Mouse (Mus musculus): ENCODE data around the gene Hmgcll1. TPM values are rescaled to one million over a fixed set of nuclear protein-coding genes. Genes with fewer than 3 reads are reported as not detected.

Gene Hmgcll1
- polyA plus RNA-seq, 1 experiment from 2014 or later: 0.20 TPM

DNA sequence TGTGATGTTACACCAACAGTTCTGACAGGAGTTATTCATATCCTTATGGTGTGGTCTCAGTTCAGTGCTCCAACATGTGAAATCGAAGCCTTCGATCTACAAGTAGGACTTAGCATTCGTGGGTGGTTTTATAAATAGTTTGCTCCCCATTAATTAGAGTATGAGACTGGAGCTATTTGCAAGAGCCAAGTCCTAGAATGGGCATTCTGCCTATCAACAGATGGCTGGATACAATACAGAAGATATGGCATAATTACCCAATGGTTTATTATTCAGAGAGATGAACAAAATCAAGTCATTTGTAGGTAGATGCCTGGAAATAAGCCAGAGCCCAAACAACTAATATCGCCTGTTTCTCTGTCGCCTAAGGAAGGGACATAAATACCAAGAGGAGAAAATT, 1.3 kb downstream of the Hmgcll1 start:
- no peak overlapping the region for H3K4me2 ChIP-seq
- ATAC-seq (ENCODE audit: low read depth) (no peak), DNase-seq (no peak)
- peaks cover 20% of the 10 kb centered on the region for H3K4me1 ChIP-seq (replicated peaks)
- H3K27ac ChIP-seq: no peak overlapping the region
- H3K9ac ChIP-seq: no peak overlapping the region
- no peaks in the 10 kb centered on the region for H3K27me3 ChIP-seq
- no peaks in the 10 kb centered on the region for H3K36me3 ChIP-seq
- no peak overlapping the region for H3K4me3 ChIP-seq (replicated peaks)
- no peaks in the 10 kb centered on the region for H3K9me3 ChIP-seq (replicated peaks)
- 87% methylated on average over 5 of the region's 5 CpGs for WGBS (ENCODE audit: insufficient replicate concordance)

- no peak for ATAC-seq (ENCODE audit: low read depth)
- DNase-seq: no peak
Measured at GRCm38 (mm10) chr9:76016506-76016905, 1.9 kb downstream of the Hmgcll1 start.

GRCm38 (mm10) chr9:76023551-76023973, 8.9 kb downstream of the Hmgcll1 start:
- 81% methylated on average over 5 of the region's 5 CpGs for WGBS (ENCODE audit: insufficient replicate concordance)
- no peaks in the 10 kb centered on the region for H3K27me3 ChIP-seq
- no peaks in the 10 kb centered on the region for H3K9me3 ChIP-seq (replicated peaks)
- H3K4me3 ChIP-seq (replicated peaks): no peak overlapping the region
- no peak overlapping the region for H3K9ac ChIP-seq
- no peaks in the 10 kb centered on the region for H3K36me3 ChIP-seq
- ATAC-seq (ENCODE audit: low read depth) (no peak), DNase-seq (no peak)
- no peak overlapping the region for H3K4me2 ChIP-seq
- H3K27ac ChIP-seq: no peak overlapping the region
- H3K4me1 ChIP-seq (replicated peaks): no peaks in the 10 kb centered on the region

More at GRCm38 (mm10) chr9:76016506-76016905, 1.9 kb downstream of the Hmgcll1 start:
- no peak overlapping the region for H3K27ac ChIP-seq
- no peak overlapping the region for H3K4me3 ChIP-seq (replicated peaks)
- WGBS (ENCODE audit: insufficient replicate concordance): 79% methylated on average over 10 of the region's 10 CpGs
- no peak overlapping the region for H3K4me2 ChIP-seq
- H3K9ac ChIP-seq: no peak overlapping the region
- no peaks in the 10 kb centered on the region for H3K27me3 ChIP-seq
- H3K9me3 ChIP-seq (replicated peaks): no peaks in the 10 kb centered on the region
- no peaks in the 10 kb centered on the region for H3K36me3 ChIP-seq
- H3K4me1 ChIP-seq (replicated peaks): peaks cover 20% of the 10 kb centered on the region

DNA sequence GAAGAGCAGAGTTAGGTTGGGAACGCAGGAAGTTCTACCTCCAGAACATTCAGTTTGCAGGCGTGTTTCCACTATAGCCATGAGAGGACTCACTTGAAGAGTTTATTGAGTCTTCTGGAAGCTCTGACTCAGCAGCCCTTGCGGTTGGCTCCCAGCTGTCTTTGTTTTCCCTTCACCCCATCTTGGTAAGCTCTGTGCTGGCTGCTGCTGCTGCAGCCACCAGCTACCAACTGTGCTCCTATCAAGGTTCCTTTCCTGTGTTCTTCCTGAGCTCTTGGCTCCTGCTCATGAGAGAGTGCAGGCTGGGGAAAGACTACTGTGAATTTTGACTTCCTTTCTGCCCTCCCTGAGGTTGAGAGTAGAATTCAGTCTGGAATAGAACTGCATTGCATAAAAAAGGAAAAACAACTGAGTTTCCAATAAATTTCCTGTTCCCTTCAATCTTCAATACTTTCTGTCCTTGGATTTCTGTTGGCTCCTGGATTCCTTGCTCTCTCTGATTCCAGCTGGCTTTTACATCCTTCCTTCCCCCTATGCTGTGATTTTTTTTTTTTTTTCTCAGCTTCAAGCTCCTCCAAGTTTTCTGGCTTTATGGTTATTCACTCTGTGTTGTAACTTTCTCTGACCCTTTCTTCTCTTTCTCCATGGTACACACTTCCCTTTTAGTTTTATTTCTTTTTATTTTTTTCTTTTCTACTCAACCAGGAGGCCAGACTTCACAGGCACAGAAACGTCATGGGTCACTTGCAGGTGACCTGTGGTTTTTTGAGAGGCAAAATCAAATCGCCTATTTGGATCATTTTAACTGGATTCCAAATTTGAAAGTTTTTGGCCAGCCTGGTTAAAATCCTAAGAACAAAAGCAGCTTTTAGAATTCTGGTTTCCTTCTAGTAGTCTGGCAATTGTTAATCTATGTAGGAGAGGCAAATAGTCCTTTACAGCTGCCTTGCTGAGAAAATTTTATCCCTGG, 9.9 kb downstream of the Hmgcll1 start:
- DNase-seq: no peak
- no peak overlapping the region for H3K9ac ChIP-seq
- peak; percentile 65; the same call in 1 of the 2 replicates for ATAC-seq (ENCODE audit: low read depth)

DNA sequence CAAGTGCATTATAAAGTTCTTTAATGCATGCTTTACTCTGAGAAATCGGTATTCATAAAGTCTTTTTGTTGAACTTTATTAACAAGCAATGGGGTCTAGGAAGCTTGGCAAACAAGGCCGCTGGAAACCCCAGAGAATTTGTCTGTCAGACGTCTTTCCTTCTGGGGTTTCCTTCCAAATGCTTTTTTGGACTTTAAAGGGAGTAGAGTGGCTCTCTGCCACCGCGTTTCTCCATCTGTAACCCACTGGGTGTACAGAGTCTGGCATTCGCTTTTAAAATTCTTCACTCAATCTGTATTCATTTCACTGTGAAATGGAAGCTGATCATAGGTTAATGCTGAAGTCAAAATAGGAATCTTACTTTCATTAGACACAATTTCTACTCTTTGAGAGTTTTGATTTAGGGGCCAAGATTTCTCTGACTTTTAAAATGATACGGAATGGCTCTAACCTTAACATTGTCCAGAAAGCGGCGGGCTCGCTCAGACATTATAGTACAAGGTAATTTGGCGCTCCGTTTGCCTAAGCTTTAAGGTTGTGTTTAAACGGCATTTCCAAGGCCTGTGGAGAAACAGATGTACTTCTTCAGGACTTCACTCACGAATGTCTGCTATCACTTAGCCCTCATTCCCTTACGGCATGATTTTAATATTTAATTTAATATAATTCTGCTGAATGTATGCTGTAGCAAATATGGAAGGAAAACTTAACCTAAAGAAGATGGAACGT, 15.0 kb downstream of the Hmgcll1 start:
- no peak overlapping the region for H3K4me3 ChIP-seq (replicated peaks)
- no peaks in the 10 kb centered on the region for H3K36me3 ChIP-seq
- no peaks in the 10 kb centered on the region for H3K4me1 ChIP-seq (replicated peaks)
- no peak for DNase-seq
- ATAC-seq (ENCODE audit: low read depth): no peak
- H3K27me3 ChIP-seq: no peaks in the 10 kb centered on the region
- no peak overlapping the region for H3K27ac ChIP-seq
- 81% methylated on average over 16 of the region's 16 CpGs for WGBS (ENCODE audit: insufficient replicate concordance)
- H3K4me2 ChIP-seq: no peak overlapping the region
- H3K9me3 ChIP-seq (replicated peaks): no peaks in the 10 kb centered on the region
- no peak overlapping the region for H3K9ac ChIP-seq

More for the DNA sequence above, 9.9 kb downstream of the Hmgcll1 start:
- Histone ChIP-seq H3K27ac (no peak overlapping the region), H3K4me2 (no peak overlapping the region), H3K9me3 (replicated peaks) (no peaks in the 10 kb centered on the region), H3K36me3 (no peaks in the 10 kb centered on the region), H3K27me3 (no peaks in the 10 kb centered on the region), H3K4me1 (replicated peaks) (no peaks in the 10 kb centered on the region), H3K4me3 (replicated peaks) (no peak overlapping the region)
- WGBS (ENCODE audit: insufficient replicate concordance): 26% methylated on average over 5 of the region's 5 CpGs

DNA sequence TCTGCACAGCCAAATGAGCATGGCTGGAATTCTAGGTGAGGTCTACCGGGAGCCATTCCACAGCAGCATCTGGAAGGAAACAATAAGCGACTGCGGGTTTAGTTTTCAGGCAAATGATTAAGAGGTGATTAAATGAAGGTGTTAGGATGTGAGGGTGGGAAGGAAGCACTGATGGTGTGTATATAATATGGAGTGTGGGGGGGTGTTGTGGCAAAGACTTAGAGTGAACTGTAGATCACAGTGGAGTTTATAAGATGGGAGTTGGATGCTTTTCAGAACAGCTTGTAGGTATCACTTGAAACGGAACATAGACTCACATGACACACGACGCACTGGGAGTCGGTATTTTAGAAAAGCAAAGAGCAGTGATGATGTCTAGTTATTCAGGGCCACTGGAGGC, 20.4 kb downstream of the Hmgcll1 start:
- no peak for ATAC-seq (ENCODE audit: low read depth)
- Histone ChIP-seq H3K36me3 (no peaks in the 10 kb centered on the region), H3K27me3 (no peaks in the 10 kb centered on the region), H3K27ac (no peak overlapping the region), H3K9me3 (replicated peaks) (no peaks in the 10 kb centered on the region), H3K4me2 (no peak overlapping the region), H3K4me3 (replicated peaks) (no peak overlapping the region), H3K9ac (no peak overlapping the region), H3K4me1 (replicated peaks) (0 out of 2 replicates have a peak, but pooled peaks cover 3% of the 10 kb centered on the region)
- DNase-seq: no peak
- WGBS (ENCODE audit: insufficient replicate concordance): 74% methylated on average over 7 of the region's 7 CpGs

GRCm38 (mm10) chr9:76038327-76039103, 23.9 kb downstream of the Hmgcll1 start:
- Histone ChIP-seq H3K9me3 (replicated peaks) (no peaks in the 10 kb centered on the region), H3K9ac (no peak overlapping the region), H3K4me2 (no peak overlapping the region), H3K27ac (no peak overlapping the region), H3K4me3 (replicated peaks) (no peak overlapping the region), H3K36me3 (no peaks in the 10 kb centered on the region), H3K27me3 (no peaks in the 10 kb centered on the region), H3K4me1 (replicated peaks) (0 out of 2 replicates have a peak, but pooled peaks cover 3% of the 10 kb centered on the region)
- DNase-seq (no peak), ATAC-seq (ENCODE audit: low read depth) (no peak)
- 71% methylated on average over 9 of the region's 9 CpGs for WGBS (ENCODE audit: insufficient replicate concordance)

DNA sequence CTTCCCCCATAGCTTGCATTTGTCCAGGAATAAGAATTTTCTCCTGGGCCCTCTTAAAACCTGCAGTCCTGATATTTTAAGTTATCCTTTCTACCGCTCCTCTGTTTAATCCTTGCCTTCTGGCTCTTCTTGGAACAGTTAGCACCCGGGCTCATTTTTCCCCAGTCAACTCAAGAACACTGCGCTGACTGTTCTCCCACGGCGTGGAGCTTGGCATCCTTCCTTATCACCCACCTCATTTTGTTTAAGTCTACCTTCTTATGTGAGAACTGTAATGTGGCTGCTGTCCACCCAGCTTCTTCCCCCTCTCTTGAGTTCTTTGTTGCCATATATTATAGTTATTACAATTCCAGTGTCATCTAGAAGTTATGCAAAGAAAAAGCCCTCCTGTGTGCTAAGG, 25.1 kb downstream of the Hmgcll1 start:
- Histone ChIP-seq H3K36me3 (no peaks in the 10 kb centered on the region), H3K4me3 (replicated peaks) (no peak overlapping the region), H3K4me1 (replicated peaks) (0 out of 2 replicates have a peak, but pooled peaks cover 3% of the 10 kb centered on the region), H3K9me3 (replicated peaks) (no peaks in the 10 kb centered on the region), H3K4me2 (no peak overlapping the region), H3K9ac (no peak overlapping the region), H3K27me3 (no peaks in the 10 kb centered on the region), H3K27ac (no peak overlapping the region)
- WGBS (ENCODE audit: insufficient replicate concordance): 76% methylated on average over 5 of the region's 5 CpGs
- ATAC-seq (ENCODE audit: low read depth): no peak
- no peak for DNase-seq

DNA sequence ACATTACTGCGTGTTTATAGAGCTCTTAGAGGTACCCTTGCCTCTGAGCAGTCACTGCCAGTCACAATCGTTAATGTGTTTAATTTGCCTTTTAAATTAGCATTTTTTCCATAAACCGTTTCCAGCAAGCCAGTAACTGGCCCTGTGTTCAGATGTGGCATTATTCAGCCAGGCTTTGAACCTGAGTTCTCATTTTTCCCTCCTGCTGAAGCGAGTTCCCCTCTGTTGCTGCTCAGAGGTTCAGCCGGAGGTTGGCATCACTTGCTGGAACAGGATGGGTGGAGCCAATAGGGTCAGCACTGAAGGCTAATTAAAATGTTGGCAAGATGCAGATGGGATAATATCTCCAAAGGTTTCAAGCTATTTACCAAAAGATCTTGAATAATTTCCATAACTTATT, 28.7 kb downstream of the Hmgcll1 start:
- ATAC-seq (ENCODE audit: low read depth) (no peak), DNase-seq (no peak)
- Histone ChIP-seq H3K4me2 (no peak overlapping the region), H3K4me3 (replicated peaks) (no peak overlapping the region), H3K27me3 (no peaks in the 10 kb centered on the region), H3K4me1 (replicated peaks) (no peaks in the 10 kb centered on the region), H3K36me3 (no peaks in the 10 kb centered on the region), H3K9me3 (replicated peaks) (no peaks in the 10 kb centered on the region), H3K27ac (no peak overlapping the region), H3K9ac (no peak overlapping the region)
- WGBS (ENCODE audit: insufficient replicate concordance): 59% methylated on average over 5 of the region's 5 CpGs

- Histone ChIP-seq H3K4me2 (no peak overlapping the region), H3K9me3 (replicated peaks) (no peaks in the 10 kb centered on the region), H3K27ac (no peak overlapping the region), H3K27me3 (no peaks in the 10 kb centered on the region), H3K36me3 (no peaks in the 10 kb centered on the region), H3K4me3 (replicated peaks) (no peak overlapping the region), H3K4me1 (replicated peaks) (no peaks in the 10 kb centered on the region), H3K9ac (no peak overlapping the region)
- ATAC-seq (ENCODE audit: low read depth) (no peak), DNase-seq (no peak)
- 20% methylated on average over 3 of the region's 3 CpGs for WGBS (ENCODE audit: insufficient replicate concordance)
Measured at GRCm38 (mm10) chr9:76060935-76061334, 46.3 kb downstream of the Hmgcll1 start.

DNA sequence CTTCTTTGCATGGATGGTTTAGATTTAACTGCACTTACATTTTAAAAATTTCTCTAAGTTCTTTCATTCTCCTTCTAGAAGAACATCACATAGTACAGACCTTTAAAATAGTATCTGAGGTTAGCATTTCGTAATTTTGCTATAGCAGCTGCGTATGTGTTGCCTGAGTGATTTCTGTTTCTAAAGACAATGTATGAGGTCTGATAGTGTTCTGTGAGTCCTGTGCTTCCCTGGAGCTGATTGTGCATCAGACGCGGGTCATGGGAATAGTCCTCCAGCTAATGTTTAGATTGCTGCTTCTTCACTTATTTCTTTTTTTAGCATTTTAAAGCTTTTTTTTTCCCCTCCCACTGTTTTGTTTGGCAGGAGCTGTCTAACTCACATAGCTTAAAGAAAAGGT, 46.8 kb downstream of the Hmgcll1 start:
- DNase-seq (no peak), ATAC-seq (ENCODE audit: low read depth) (no peak)
- Histone ChIP-seq H3K4me2 (no peak overlapping the region), H3K27me3 (no peaks in the 10 kb centered on the region), H3K36me3 (no peaks in the 10 kb centered on the region), H3K27ac (no peak overlapping the region), H3K9ac (no peak overlapping the region), H3K9me3 (replicated peaks) (no peaks in the 10 kb centered on the region), H3K4me1 (replicated peaks) (no peaks in the 10 kb centered on the region), H3K4me3 (replicated peaks) (no peak overlapping the region)
- WGBS (ENCODE audit: insufficient replicate concordance): 61% methylated on average over 4 of the region's 4 CpGs
